Mouse (Mus musculus) adipocyte (in vitro differentiated cells): ENCODE results near the gene Vangl1.
"Not testable (repeated sequence)": the region's sequence is repeated elsewhere in the genome, so short reads cannot be mapped to it uniquely, and the experiment has no call there.

ENCODE experiments used
- DNase-seq: peaks from one replicate; pipeline ENCODE4 v3.0.0-alpha.2; 2016; ENCODE audit warnings: low spot score

Gene Vangl1

GRCm38 (mm10) chr3:102169197-102169905, 35.1 kb downstream of the Vangl1 start:
- peak; percentile 98 for DNase-seq

GRCm38 (mm10) chr3:102167555-102168210, 36.8 kb downstream of the Vangl1 start:
- DNase-seq = no peak

- no peak for DNase-seq
Measured at GRCm38 (mm10) chr3:102166794-102167193, 37.7 kb downstream of the Vangl1 start.

- DNase-seq = no peak
Measured at GRCm38 (mm10) chr3:102166287-102166620, 38.2 kb downstream of the Vangl1 start.

- DNase-seq = no peak
Measured at GRCm38 (mm10) chr3:102165536-102166286, 38.8 kb downstream of the Vangl1 start.

GRCm38 (mm10) chr3:102164911-102165310, 39.6 kb downstream of the Vangl1 start:
- no peak for DNase-seq

- DNase-seq = not testable (repeated sequence)
Measured at GRCm38 (mm10) chr3:102163861-102164260, 40.6 kb downstream of the Vangl1 start.

GRCm38 (mm10) chr3:102159423-102160325, 44.8 kb downstream of the Vangl1 start:
- DNase-seq = peak; percentile 80

- DNase-seq = no peak
Measured at GRCm38 (mm10) chr3:102158759-102159422, 45.6 kb downstream of the Vangl1 start.

- DNase-seq = no peak
Measured at GRCm38 (mm10) chr3:102157652-102158051, 46.8 kb downstream of the Vangl1 start.

GRCm38 (mm10) chr3:102156737-102157136, 47.8 kb downstream of the Vangl1 start:
- DNase-seq = no peak

- DNase-seq = no peak
Measured at GRCm38 (mm10) chr3:102154107-102154506, 50.4 kb downstream of the Vangl1 start.

- no peak for DNase-seq
Measured at GRCm38 (mm10) chr3:102152872-102153271, 51.6 kb downstream of the Vangl1 start.

- DNase-seq = no peak
Measured at GRCm38 (mm10) chr3:102152471-102152870, 52.0 kb downstream of the Vangl1 start.

GRCm38 (mm10) chr3:102151850-102152249, 52.6 kb downstream of the Vangl1 start:
- no peak for DNase-seq

GRCm38 (mm10) chr3:102149941-102150340, 54.6 kb downstream of the Vangl1 start:
- DNase-seq = no peak

GRCm38 (mm10) chr3:102147189-102147588, 57.3 kb downstream of the Vangl1 start:
- DNase-seq = no peak

GRCm38 (mm10) chr3:102146428-102146827, 58.1 kb downstream of the Vangl1 start:
- no peak for DNase-seq

- DNase-seq = no peak
Measured at GRCm38 (mm10) chr3:102145645-102146386, 58.7 kb downstream of the Vangl1 start.

GRCm38 (mm10) chr3:102144401-102144800, 60.1 kb downstream of the Vangl1 start:
- no peak for DNase-seq

- no peak for DNase-seq
Measured at GRCm38 (mm10) chr3:102143536-102143935, 61.0 kb downstream of the Vangl1 start.
